In the genomic region with DNA sequence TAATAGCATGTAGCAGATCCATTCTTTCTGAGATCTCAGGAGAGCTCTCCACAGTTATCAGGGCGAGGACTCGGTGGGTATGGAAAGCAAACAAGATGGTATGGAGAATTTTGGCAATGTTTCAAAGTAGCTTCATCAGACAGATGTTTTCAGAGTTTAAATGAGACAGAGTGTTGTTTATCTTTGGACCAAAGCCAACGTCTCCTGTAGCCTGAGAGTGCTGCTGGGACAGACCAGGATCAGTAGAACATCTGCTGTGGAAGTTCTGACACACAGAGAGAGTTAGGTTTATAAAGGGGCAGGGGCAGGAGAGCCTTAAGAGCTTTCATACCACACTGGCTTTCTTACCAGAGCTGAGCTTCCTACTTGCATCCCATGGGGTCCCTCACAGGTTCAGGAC, we compare ENCODE assay signal across 10 mouse cellular contexts.
"Had no signal": no experiment of that assay in that cellular context is flagged by ENCODE, and none has a peak within 500 bp of the region (broad histone marks: within the 10 kb centered on the region; RNA-seq: fewer than 3 reads in every experiment).

No protein-coding gene starts in this region.

- H3K27me3 ChIP-seq: kidney, embryonic 15.5 days; liver, embryonic 15.5 days had no signal

- H3K27ac ChIP-seq: kidney, embryonic 15.5 days; limb, embryonic 10.5 days; liver, embryonic 15.5 days; midbrain, embryonic 13.5 days had no signal

- H3K9me3 ChIP-seq: kidney, embryonic 15.5 days; limb, embryonic 10.5 days; liver, embryonic 15.5 days; midbrain, embryonic 13.5 days had no signal

- H3K4me2 ChIP-seq: kidney, embryonic 15.5 days; liver, embryonic 11.5 days; liver, embryonic 15.5 days; midbrain, embryonic 13.5 days had no signal

- DNase-seq: kidney, adult 2 months; kidney, postnatal 14 days; lung, adult 2 months; lung, postnatal 36 days; thymus, postnatal 4 days had no signal

- H3K36me3 ChIP-seq: kidney, embryonic 15.5 days; limb, embryonic 10.5 days; liver, embryonic 15.5 days; midbrain, embryonic 13.5 days had no signal

- ATAC-seq: midbrain, embryonic 13.5 days had no signal

- H3K4me3 ChIP-seq: kidney, embryonic 15.5 days; limb, embryonic 10.5 days; liver, embryonic 15.5 days; midbrain, embryonic 13.5 days had no signal

- H3K9ac ChIP-seq: kidney, embryonic 15.5 days; liver, embryonic 15.5 days; midbrain, embryonic 13.5 days had no signal

- H3K4me1 ChIP-seq: liver, embryonic 15.5 days had no signal
